Mouse (Mus musculus) heart, embryonic 11.5 days (tissue): Measurements from ENCODE around the gene Gm4305. TPM values are rescaled to one million over a fixed set of nuclear protein-coding genes. Genes with fewer than 3 reads are reported as not detected.
"Not testable (repeated sequence)": the region's sequence is repeated elsewhere in the genome, so short reads cannot be mapped to it uniquely, and the experiment has no call there.

Source experiments
- ATAC-seq: fragments of 200-750 bp; cut with Nextera tagmentation; replicated peaks from 2 replicates; pipeline ENCODE4 v1.8.0; 2017; ENCODE audit warnings: moderate library complexity; ENCODE audit not compliant: insufficient number of reproducible peaks, low FRiP score, low TSS enrichment
- H3K27ac ChIP-seq: fragments of 300-500 bp; sonication (generic); 2 replicates; pipeline ENCODE4 v1.5.1; 2014; ENCODE audit warnings: mild to moderate bottlenecking, low read depth, low read length
- H3K27me3 ChIP-seq: fragments of 300-500 bp; sonication (generic); 2 replicates; pipeline ENCODE4 v1.6.1; 2014; ENCODE audit warnings: mild to moderate bottlenecking, low read length, mixed read lengths; ENCODE audit not compliant: control insufficient read depth, insufficient read depth
- H3K36me3 ChIP-seq: fragments of 300-500 bp; sonication (generic); 2 replicates; pipeline ENCODE4 v1.6.1; 2014; ENCODE audit warnings: mild to moderate bottlenecking, low read length, moderate library complexity, mixed read lengths; ENCODE audit not compliant: control insufficient read depth, insufficient read depth
- H3K4me1 ChIP-seq: fragments of 300-500 bp; sonication (generic); 2 replicates; pipeline ENCODE4 v1.6.1; 2014; ENCODE audit warnings: low read length; ENCODE audit not compliant: control insufficient read depth, insufficient read depth
- H3K4me2 ChIP-seq: fragments of 300-500 bp; sonication (generic); 2 replicates; pipeline ENCODE4 v1.6.1; 2014; ENCODE audit warnings: mild to moderate bottlenecking, moderate library complexity
- H3K4me3 ChIP-seq: fragments of 300-500 bp; sonication (generic); 2 replicates; pipeline ENCODE4 v1.5.1; 2014; ENCODE audit warnings: low read depth, low read length
- H3K9ac ChIP-seq: fragments of 300-500 bp; sonication (generic); 2 replicates; pipeline ENCODE4 v1.6.1; 2014; ENCODE audit warnings: mild to moderate bottlenecking, low read depth, low read length, moderate library complexity
- H3K9me3 ChIP-seq: fragments of 300-500 bp; sonication (generic); replicated peaks from 2 replicates; pipeline ENCODE4 v1.6.1; 2016; ENCODE audit warnings: low read length; ENCODE audit not compliant: control insufficient read depth
- whole genome bisulfite sequencing: fragments of 180-500 bp; shearing (Covaris S2); extraction: QIAGEN DNeasy Blood & Tissue Kit; methylation state at CpG from one replicate; pipeline ENCODE4 v1.1.7; 2014; ENCODE audit not compliant: insufficient replicate concordance; 5-methylcytosine and 5-hydroxymethylcytosine counted together
- polyA plus RNA-seq: library from polyadenylated mRNA; unstranded; fragments of >200 nt; fragmentation: Nextera tagmentation; extraction: Ambion mirVana; gene quantifications from 2 replicates; pipeline ENCODE4 v1.2.1, GENCODE M21; 2014

The Gm4305 gene
- not detected in 2 replicates for polyA plus RNA-seq

DNA sequence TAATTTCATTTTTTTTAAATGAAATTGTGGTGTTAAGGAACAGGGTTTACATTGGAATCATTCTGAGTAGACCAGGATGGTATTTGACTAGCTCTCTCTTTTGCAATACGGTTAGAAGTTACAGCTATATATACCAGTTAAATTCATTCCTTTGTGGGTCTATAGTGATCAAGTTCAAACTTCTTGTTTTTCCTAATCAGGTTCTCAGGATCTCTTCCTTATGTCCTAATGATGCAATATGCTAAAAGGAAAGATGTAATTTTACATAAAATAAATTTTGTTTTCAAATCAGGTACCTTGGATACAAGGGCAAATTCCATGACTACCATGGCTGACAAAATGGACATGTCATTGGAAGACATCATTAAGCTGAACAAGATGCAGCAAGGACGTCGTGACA, at the start of gene Gm4305:
Gm4305 (plus strand) TSS at position 301 of the 400 bp plus-strand sequence.
- H3K4me2 ChIP-seq, H3K9ac ChIP-seq, H3K36me3 ChIP-seq, H3K27me3 ChIP-seq, H3K9me3 ChIP-seq, H3K4me1 ChIP-seq, H3K4me3 ChIP-seq, ATAC-seq, H3K27ac ChIP-seq: not testable (repeated sequence)
- WGBS: no CpG with 5 or more reads among the region's 3 CpGs

DNA sequence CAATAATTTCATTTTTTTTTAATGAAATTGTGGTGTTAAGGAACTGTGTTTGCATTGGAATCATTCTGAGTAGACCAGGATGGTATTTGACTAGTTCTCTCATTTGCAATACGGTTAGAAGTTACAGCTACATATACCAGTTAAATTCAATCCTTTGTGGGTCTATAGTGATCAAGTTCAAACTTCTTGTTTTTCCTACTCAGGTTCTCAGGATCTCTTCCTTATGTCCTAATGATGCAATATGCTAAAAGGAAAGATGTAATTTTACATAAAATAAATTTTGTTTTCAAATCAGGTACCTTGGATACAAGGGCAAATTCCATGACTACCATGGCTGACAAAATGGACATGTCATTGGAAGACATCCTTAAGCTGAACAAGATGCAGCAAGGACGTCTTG, 15.5 kb upstream of the Gm4305 start, which contains the start of gene Gm4301:
Gm4301 (plus strand) TSS at position 301 of the 400 bp plus-strand sequence.
- H3K9me3 ChIP-seq, H3K27ac ChIP-seq, H3K27me3 ChIP-seq, H3K9ac ChIP-seq, H3K4me3 ChIP-seq, ATAC-seq, H3K4me1 ChIP-seq, H3K36me3 ChIP-seq, H3K4me2 ChIP-seq: not testable (repeated sequence)
- WGBS: no CpG with 5 or more reads among the region's 2 CpGs

GRCm38 (mm10) chr10:100340536-100340935, 10.4 kb upstream of the Gm4305 start, which contains the start of gene Gm4302:
TSS of gene Gm4302 (plus strand) at chr10:100340836.
- not testable (repeated sequence) for H3K9me3 ChIP-seq, H3K27ac ChIP-seq, ATAC-seq, H3K36me3 ChIP-seq, H3K27me3 ChIP-seq, H3K9ac ChIP-seq, H3K4me3 ChIP-seq, H3K4me1 ChIP-seq, H3K4me2 ChIP-seq
- no CpG with 5 or more reads among the region's 3 CpGs for WGBS

GRCm38 (mm10) chr10:100345672-100346071, 5.2 kb upstream of the Gm4305 start, which contains the start of gene Gm4303:
TSS of gene Gm4303 (plus strand) at chr10:100345972.
- not testable (repeated sequence) for H3K36me3 ChIP-seq, H3K9ac ChIP-seq, ATAC-seq, H3K4me1 ChIP-seq, H3K27me3 ChIP-seq, H3K9me3 ChIP-seq, H3K4me2 ChIP-seq, H3K4me3 ChIP-seq, H3K27ac ChIP-seq
- no CpG with 5 or more reads among the region's 3 CpGs for WGBS

GRCm38 (mm10) chr10:100356841-100357240, 5.9 kb downstream of the Gm4305 start:
- H3K27ac ChIP-seq, H3K9ac ChIP-seq, H3K4me1 ChIP-seq, H3K4me2 ChIP-seq, H3K27me3 ChIP-seq, H3K4me3 ChIP-seq, H3K36me3 ChIP-seq, H3K9me3 ChIP-seq, ATAC-seq: not testable (repeated sequence)
- WGBS: 53% methylated on average over 2 of the region's 2 CpGs

DNA sequence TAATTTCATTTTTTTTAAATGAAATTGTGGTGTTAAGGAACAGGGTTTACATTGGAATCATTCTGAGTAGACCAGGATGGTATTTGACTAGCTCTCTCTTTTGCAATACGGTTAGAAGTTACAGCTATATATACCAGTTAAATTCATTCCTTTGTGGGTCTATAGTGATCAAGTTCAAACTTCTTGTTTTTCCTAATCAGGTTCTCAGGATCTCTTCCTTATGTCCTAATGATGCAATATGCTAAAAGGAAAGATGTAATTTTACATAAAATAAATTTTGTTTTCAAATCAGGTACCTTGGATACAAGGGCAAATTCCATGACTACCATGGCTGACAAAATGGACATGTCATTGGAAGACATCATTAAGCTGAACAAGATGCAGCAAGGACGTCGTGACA, 10.1 kb downstream of the Gm4305 start, which contains the start of gene Gm4307:
Gm4307 (plus strand) TSS at position 301 of the 400 bp plus-strand sequence.
- H3K36me3 ChIP-seq, ATAC-seq, H3K4me2 ChIP-seq, H3K4me3 ChIP-seq, H3K27ac ChIP-seq, H3K4me1 ChIP-seq, H3K9ac ChIP-seq, H3K27me3 ChIP-seq, H3K9me3 ChIP-seq: not testable (repeated sequence)
- no CpG with 5 or more reads among the region's 3 CpGs for WGBS

GRCm38 (mm10) chr10:100382460-100382859, 31.6 kb downstream of the Gm4305 start, which contains the start of gene Gm4312:
TSS of gene Gm4312 (minus strand) at chr10:100382560.
- not testable (repeated sequence) for H3K4me3 ChIP-seq, H3K27me3 ChIP-seq, H3K4me1 ChIP-seq, H3K9me3 ChIP-seq, H3K27ac ChIP-seq, H3K4me2 ChIP-seq, H3K36me3 ChIP-seq, ATAC-seq, H3K9ac ChIP-seq
- WGBS: no CpG with 5 or more reads among the region's 2 CpGs

Other genes starting within 250 kb of the Gm4305 start
- not detected in 2 replicates for gene Gm4301, start 15.4 kb upstream of the Gm4305 start, polyA plus RNA-seq
- not detected in 2 replicates for gene Gm4302, start 10.3 kb upstream of the Gm4305 start, polyA plus RNA-seq
- gene Gm4303, start 5.1 kb upstream of the Gm4305 start, polyA plus RNA-seq: not detected in 2 replicates
- not detected in 2 replicates for gene Gm4307, start 10.2 kb downstream of the Gm4305 start, polyA plus RNA-seq
- not detected in 2 replicates for gene Gm4312, start 31.5 kb downstream of the Gm4305 start, polyA plus RNA-seq
- 23.2 and 28.7 TPM in 2 replicates for gene Tmtc3, start 136.3 kb downstream of the Gm4305 start, polyA plus RNA-seq
- 3.5 and 4.2 TPM in 2 replicates for gene Cep290, start 136.5 kb downstream of the Gm4305 start, polyA plus RNA-seq
- 9.2 and 9.4 TPM in 2 replicates for gene 4930430F08Rik, start 239.3 kb downstream of the Gm4305 start, polyA plus RNA-seq
- not detected in 2 replicates for gene 1700017N19Rik, start 239.4 kb downstream of the Gm4305 start, polyA plus RNA-seq